Mouse (Mus musculus): ENCODE data around the gene 1810049J17Rik. TPM values are rescaled to one million over a fixed set of nuclear protein-coding genes. Genes with fewer than 3 reads are reported as not detected.

The 1810049J17Rik gene
- total and polyA plus RNA-seq, 3 experiments, result 23.9 TPM; not detected in 2

- no peaks in the 10 kb centered on the region for H3K36me3 ChIP-seq (ENCODE audit: control insufficient read depth in 1 of 2, insufficient read depth in 2 of 2, low read length in 2 of 2)
- no peak for DNase-seq (ENCODE audit: low read depth, low spot score)
- no peaks in the 10 kb centered on the region for H3K4me1 ChIP-seq (ENCODE audit: control insufficient read depth in 1 of 2, insufficient read depth in 2 of 2, low read length in 2 of 2)
- TF ChIP-seq E2F4 (IDR thresholded peaks at IDR 0.05; ENCODE audit: borderline replicate concordance, low read depth, low read length), result no peak
- H3K4me3 ChIP-seq (ENCODE audit: control insufficient read depth in 1 of 2, insufficient read depth in 1 of 2, low read depth in 2 of 2, low read length in 2 of 2), result no peak overlapping the region
- no peaks in the 10 kb centered on the region for H3K27me3 ChIP-seq (ENCODE audit: control insufficient read depth in 1 of 2, insufficient read depth in 2 of 2, low read length in 2 of 2)
- H3K27ac ChIP-seq (ENCODE audit: control insufficient read depth, low read depth, low read length), result no peak overlapping the region
- H3K9ac ChIP-seq (ENCODE audit: control insufficient read depth, low read depth, low read length, poor library complexity, severe bottlenecking), result no peak overlapping the region
- H3K79me2 ChIP-seq (ENCODE audit: control insufficient read depth, insufficient read depth, low read length, poor library complexity), result no peaks in the 10 kb centered on the region
- no peaks in the 10 kb centered on the region for H3K9me3 ChIP-seq (replicated peaks; ENCODE audit: insufficient read depth, low read length)
Observed at GRCm38 (mm10) chr15:12298231-12298737, 23.4 kb downstream of the 1810049J17Rik start.

DNA sequence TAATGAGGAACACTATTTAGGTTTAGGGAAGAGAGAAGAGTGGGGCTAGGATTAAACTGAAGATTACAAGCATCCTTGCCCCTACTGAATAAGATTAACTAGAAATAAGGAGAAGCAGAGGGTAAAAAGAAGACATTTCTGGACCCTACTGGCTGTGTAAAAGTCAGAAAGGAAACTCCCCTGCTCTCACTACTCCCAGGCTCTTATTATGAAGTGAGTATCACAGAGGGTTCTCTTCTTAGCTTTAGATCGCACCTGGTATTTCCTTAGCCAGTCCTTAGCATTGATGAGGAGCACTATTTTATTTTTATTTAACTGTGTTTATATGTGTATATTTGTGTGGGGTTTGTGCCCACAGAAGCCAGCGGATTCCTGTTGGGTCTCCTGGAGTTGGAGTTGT lies 25.5 kb downstream of the 1810049J17Rik start:
- no peak for DNase-seq (ENCODE audit: low read depth, low spot score)

DNA sequence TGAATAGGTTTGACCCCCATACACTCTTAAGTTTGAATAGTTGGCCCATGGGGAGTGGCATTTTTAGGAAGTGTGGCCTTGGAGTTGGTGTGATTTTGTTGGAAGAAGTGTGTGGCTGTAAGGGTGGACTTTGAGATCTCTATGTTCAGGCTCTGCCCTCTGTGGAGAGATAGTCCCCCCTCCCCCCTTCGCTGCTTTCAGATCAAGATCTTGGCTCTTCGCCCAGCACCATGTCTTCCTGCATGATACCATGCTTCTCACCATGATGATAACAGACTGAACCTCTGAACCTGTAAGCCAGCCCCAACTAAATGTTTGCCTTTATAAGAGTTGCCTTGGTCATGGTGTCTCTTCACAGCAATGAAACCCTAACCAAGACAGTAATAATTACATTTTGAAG lies 29.9 kb downstream of the 1810049J17Rik start:
- H3K9ac ChIP-seq (ENCODE audit: control insufficient read depth, low read depth, low read length, poor library complexity, severe bottlenecking), result no peak overlapping the region
- no peak overlapping the region for H3K4me3 ChIP-seq (ENCODE audit: control insufficient read depth in 1 of 2, insufficient read depth in 1 of 2, low read depth in 2 of 2, low read length in 2 of 2)
- no peak for DNase-seq (ENCODE audit: low read depth, low spot score)
- H3K36me3 ChIP-seq (ENCODE audit: control insufficient read depth in 1 of 2, insufficient read depth in 2 of 2, low read length in 2 of 2), result peaks cover 0 to 8% of the 10 kb centered on the region in 2 experiments; a peak in 2 of 4 replicates
- H3K27me3 ChIP-seq (ENCODE audit: control insufficient read depth in 1 of 2, insufficient read depth in 2 of 2, low read length in 2 of 2), result no peaks in the 10 kb centered on the region
- H3K79me2 ChIP-seq (ENCODE audit: control insufficient read depth, insufficient read depth, low read length, poor library complexity), result no peaks in the 10 kb centered on the region
- H3K4me1 ChIP-seq (ENCODE audit: control insufficient read depth in 1 of 2, insufficient read depth in 2 of 2, low read length in 2 of 2), result peaks cover 0 to 4% of the 10 kb centered on the region in 2 experiments; a peak in 2 of 4 replicates
- no peaks in the 10 kb centered on the region for H3K9me3 ChIP-seq (replicated peaks; ENCODE audit: insufficient read depth, low read length)
- no peak overlapping the region for H3K27ac ChIP-seq (ENCODE audit: control insufficient read depth, low read depth, low read length)
- TF ChIP-seq ETS1 (IDR thresholded peaks at IDR 0.05; ENCODE audit: low read depth, low read length), result peak; percentile 58; the same call in 1 of the 2 replicates
- TF ChIP-seq ZNF384 (IDR thresholded peaks at IDR 0.05; ENCODE audit: low read depth, low read length), result no peak
- TF ChIP-seq CHD1 (IDR thresholded peaks at IDR 0.05; ENCODE audit: low read depth, low read length), result no peak
- TF ChIP-seq GATA1 (IDR thresholded peaks at IDR 0.05; ENCODE audit: low read depth, low read length), result peak; percentile 34; the same call in 1 of the 2 replicates
- TF ChIP-seq GABPA (IDR thresholded peaks at IDR 0.05; ENCODE audit: low read depth, low read length), result no peak
- no peak for TF ChIP-seq RAD21 (IDR thresholded peaks at IDR 0.05; ENCODE audit: low read depth, low read length)
- TF ChIP-seq JUND (IDR thresholded peaks at IDR 0.05; ENCODE audit: low read depth, low read length), result no peak
- no peak for TF ChIP-seq TBP (IDR thresholded peaks at IDR 0.05; ENCODE audit: low read depth, low read length)
- TF ChIP-seq EP300 (IDR thresholded peaks at IDR 0.05; ENCODE audit: low read depth in 1 of 2, low read length in 2 of 2), result peak; percentile 18 to 56; a peak in 3 of 4 replicates
- no peak for TF ChIP-seq SIN3A (IDR thresholded peaks at IDR 0.05; ENCODE audit: low read length)
- TF ChIP-seq POLR2A (IDR thresholded peaks at IDR 0.05; ENCODE audit: control insufficient read depth in 1 of 2, insufficient read depth in 1 of 2, low read depth in 1 of 2, low read length in 2 of 2, poor library complexity in 1 of 2), result no peak
- no peak for TF ChIP-seq TAL1 (IDR thresholded peaks at IDR 0.05; ENCODE audit: low read length)
- no peak for TF ChIP-seq SMC3 (IDR thresholded peaks at IDR 0.05; ENCODE audit: low read depth, low read length)
- TF ChIP-seq POLR2AphosphoS5 (IDR thresholded peaks at IDR 0.05; ENCODE audit: borderline replicate concordance, low read depth, low read length), result no peak
- TF ChIP-seq E2F4 (IDR thresholded peaks at IDR 0.05; ENCODE audit: borderline replicate concordance, low read depth, low read length), result no peak
- TF ChIP-seq HCFC1 (IDR thresholded peaks at IDR 0.05; ENCODE audit: low read depth, low read length), result no peak
- no peak for TF ChIP-seq CTCF (IDR thresholded peaks at IDR 0.05 in 2 of 3, conservative IDR thresholded peaks at IDR 0.05 in 1 of 3; ENCODE audit: control insufficient read depth in 1 of 3, insufficient read depth in 1 of 3, low read depth in 2 of 3, low read length in 3 of 3, poor library complexity in 1 of 3, severe bottlenecking in 1 of 3)
- TF ChIP-seq MAZ (IDR thresholded peaks at IDR 0.05; ENCODE audit: low read depth, low read length), result no peak
- no peak for TF ChIP-seq CHD2 (IDR thresholded peaks at IDR 0.05; ENCODE audit: low read length)
- no peak for TF ChIP-seq USF1 (IDR thresholded peaks at IDR 0.05; ENCODE audit: low read depth, low read length)
- no peak for TF ChIP-seq ELF1 (IDR thresholded peaks at IDR 0.05; ENCODE audit: low read depth, low read length)
- TF ChIP-seq POLR2AphosphoS2 (IDR thresholded peaks at IDR 0.05; ENCODE audit: low read length), result no peak
- peak; percentile 38 for TF ChIP-seq TCF12 (IDR thresholded peaks at IDR 0.05; ENCODE audit: low read depth, low read length)
- TF ChIP-seq MXI1 (IDR thresholded peaks at IDR 0.05; ENCODE audit: low read depth, low read length), result peak; percentile 16; the same call in 1 of the 2 replicates

More for the DNA sequence above, 25.5 kb downstream of the 1810049J17Rik start:
- Histone ChIP-seq H3K79me2 (ENCODE audit: control insufficient read depth, insufficient read depth, low read length, poor library complexity) (no peaks in the 10 kb centered on the region), H3K9me3 (replicated peaks; ENCODE audit: insufficient read depth, low read length) (no peaks in the 10 kb centered on the region), H3K36me3 (ENCODE audit: control insufficient read depth in 1 of 2, insufficient read depth in 2 of 2, low read length in 2 of 2) (peaks cover 0 to 7% of the 10 kb centered on the region in 2 experiments; a peak in 2 of 4 replicates), H3K27ac (ENCODE audit: control insufficient read depth, low read depth, low read length) (no peak overlapping the region), H3K4me1 (ENCODE audit: control insufficient read depth in 1 of 2, insufficient read depth in 2 of 2, low read length in 2 of 2) (peaks cover 0 to 4% of the 10 kb centered on the region in 2 experiments; a peak in 2 of 4 replicates), H3K27me3 (ENCODE audit: control insufficient read depth in 1 of 2, insufficient read depth in 2 of 2, low read length in 2 of 2) (no peaks in the 10 kb centered on the region), H3K9ac (ENCODE audit: control insufficient read depth, low read depth, low read length, poor library complexity, severe bottlenecking) (no peak overlapping the region), H3K4me3 (ENCODE audit: control insufficient read depth in 1 of 2, insufficient read depth in 1 of 2, low read depth in 2 of 2, low read length in 2 of 2) (no peak overlapping the region)
- TF ChIP-seq RAD21 (IDR thresholded peaks at IDR 0.05; ENCODE audit: low read depth, low read length), result no peak
- no peak for TF ChIP-seq MEF2A (IDR thresholded peaks at IDR 0.05; ENCODE audit: extremely low read depth, insufficient replicate concordance, low read depth, low read length, poor library complexity, severe bottlenecking)
- TF ChIP-seq POLR2AphosphoS5 (IDR thresholded peaks at IDR 0.05; ENCODE audit: borderline replicate concordance, low read depth, low read length), result no peak
- no peak for TF ChIP-seq ZC3H11A (IDR thresholded peaks at IDR 0.05; ENCODE audit: low read depth, low read length)
- no peak for TF ChIP-seq ETS1 (IDR thresholded peaks at IDR 0.05; ENCODE audit: low read depth, low read length)
- TF ChIP-seq POLR2AphosphoS2 (IDR thresholded peaks at IDR 0.05; ENCODE audit: low read length), result no peak

Data from MEL (cell line).